Mouse (Mus musculus): Measurements from ENCODE around the gene Tnp2.
A peak's percentile ranks its signal among the peaks of the same experiment; 100 is the strongest.

DNA sequence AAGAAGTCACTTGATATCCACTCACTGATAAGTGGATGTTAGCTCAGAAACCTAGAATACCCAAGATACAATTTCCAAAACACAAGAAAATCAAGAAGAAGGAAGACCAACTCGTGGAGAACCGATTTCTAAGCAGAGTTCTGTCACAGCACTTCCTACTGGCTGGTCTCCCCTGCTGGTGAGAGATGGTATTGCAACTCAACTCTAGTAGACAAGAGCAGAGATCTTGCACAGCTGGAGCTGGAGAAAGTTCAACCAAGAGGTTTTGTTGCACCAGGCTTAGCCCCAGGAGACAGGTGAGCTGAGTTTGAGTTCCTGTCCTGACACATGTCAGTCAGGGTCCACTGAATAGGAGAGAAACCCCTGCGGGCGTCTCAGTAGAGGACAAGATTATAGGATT is 21.3 kb downstream of the Tnp2 start:
- TF ChIP-seq CTCF (IDR thresholded peaks at IDR 0.05; ENCODE audit: low read depth), result peak; percentile 87
- TF ChIP-seq EP300 (optimal IDR thresholded peaks at IDR 0.05), result no peak
